In the genomic region with DNA sequence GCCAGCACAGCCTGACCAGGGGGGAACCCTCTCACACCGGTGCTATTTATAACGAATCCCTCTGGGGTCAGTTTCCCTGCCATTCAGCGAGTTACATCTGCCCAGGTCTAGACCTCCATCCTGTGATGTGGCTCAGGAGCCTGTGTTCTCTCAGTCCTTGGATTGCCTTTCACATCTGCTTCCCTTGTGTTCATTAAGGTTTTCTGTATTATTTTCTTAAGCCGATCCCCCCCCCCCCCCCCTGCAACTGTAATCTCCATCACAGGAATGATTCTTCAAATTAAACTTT, we compare ENCODE assay signal across 8 mouse cellular contexts. TPM values are rescaled to one million over a fixed set of nuclear protein-coding genes. Genes with fewer than 3 reads are reported as not detected.
A peak's percentile ranks its signal among the peaks of the same experiment; 100 is the strongest.
DNase-seq lines count a peak whose midpoint lies in the region; ATAC-seq and TF ChIP-seq lines count a peak whose summit lies in the region.

No protein-coding gene starts in this region.

- H3K9ac ChIP-seq in liver, embryonic 11.5 days (ENCODE audit: low read depth, low read length): no peak overlapping the region
- H3K9ac ChIP-seq in intestine, postnatal 0 days (ENCODE audit: low read depth, low read length): no peak overlapping the region
- no peak overlapping the region; the same call in 1 of the 2 replicates for H3K9ac ChIP-seq in neural tube, embryonic 15.5 days (replicated peaks)

- 11% methylated on average over 4 of the region's 4 CpGs for WGBS in liver, embryonic 11.5 days
- 22% methylated on average over 4 of the region's 4 CpGs for WGBS in intestine, postnatal 0 days
- 25% methylated on average over 4 of the region's 4 CpGs for WGBS in neural tube, embryonic 15.5 days

- H3K36me3 ChIP-seq in liver, embryonic 11.5 days (ENCODE audit: control insufficient read depth, insufficient read depth, low read length): no peaks in the 10 kb centered on the region
- no peaks in the 10 kb centered on the region for H3K36me3 ChIP-seq in intestine, postnatal 0 days (ENCODE audit: control insufficient read depth, insufficient read depth)
- no peaks in the 10 kb centered on the region for H3K36me3 ChIP-seq in neural tube, embryonic 15.5 days

- H3K27ac ChIP-seq in liver, embryonic 11.5 days (ENCODE audit: low read depth, low read length): no peak overlapping the region
- no peak overlapping the region for H3K27ac ChIP-seq in embryonic fibroblast, embryonic 13.5 days (ENCODE audit: insufficient read depth, low read length)
- no peak overlapping the region for H3K27ac ChIP-seq in intestine, postnatal 0 days (ENCODE audit: low read depth, low read length)
- no peak overlapping the region for H3K27ac ChIP-seq in neural tube, embryonic 15.5 days (replicated peaks)

- no peak for TF ChIP-seq CTCF in embryonic fibroblast, embryonic 13.5 days (IDR thresholded peaks at IDR 0.05; ENCODE audit: borderline replicate concordance, insufficient read depth, low read length)
- TF ChIP-seq CTCF in intestine, postnatal 0 days (IDR thresholded peaks at IDR 0.05; ENCODE audit: low read depth): no peak

- TF ChIP-seq POLR2A in embryonic fibroblast, embryonic 13.5 days (IDR thresholded peaks at IDR 0.05; ENCODE audit: low read depth, low read length): peak; percentile 44; the same call in 1 of the 2 replicates

- peaks cover 6% of the 10 kb centered on the region for H3K4me1 ChIP-seq in liver, embryonic 11.5 days (replicated peaks; ENCODE audit: control insufficient read depth, insufficient read depth, low read length)
- H3K4me1 ChIP-seq in embryonic fibroblast, embryonic 13.5 days (ENCODE audit: control insufficient read depth, insufficient read depth, low read length): no peaks in the 10 kb centered on the region
- H3K4me1 ChIP-seq in intestine, postnatal 0 days (replicated peaks; ENCODE audit: control insufficient read depth, insufficient read depth, low read length): peaks cover 6% of the 10 kb centered on the region; the same call in 1 of the 2 replicates
- peaks cover 8% of the 10 kb centered on the region; the same call in 1 of the 2 replicates for H3K4me1 ChIP-seq in neural tube, embryonic 15.5 days

- no peak for DNase-seq in liver, embryonic 11.5 days (ENCODE audit: low spot score)
- DNase-seq in liver: no peak
- DNase-seq in urinary bladder, postnatal 36 days (ENCODE audit: low spot score in 2 of 2): no peak
- DNase-seq in cerebellum, adult 9-10 months: no peak
- DNase-seq in layer of hippocampus, postnatal 10 days (ENCODE audit: low spot score in 2 of 2): no peak

- peak; percentile 42; the same call in 1 of the 2 replicates for ATAC-seq in liver, embryonic 11.5 days (replicated peaks; ENCODE audit: low FRiP score)
- no peak for ATAC-seq in intestine, postnatal 0 days
- ATAC-seq in neural tube, embryonic 15.5 days (ENCODE audit: low FRiP score): no peak

- H3K9me3 ChIP-seq in liver, embryonic 11.5 days (ENCODE audit: control insufficient read depth, low read length): no peaks in the 10 kb centered on the region
- no peaks in the 10 kb centered on the region for H3K9me3 ChIP-seq in intestine, postnatal 0 days (ENCODE audit: control insufficient read depth)
- no peaks in the 10 kb centered on the region for H3K9me3 ChIP-seq in neural tube, embryonic 15.5 days (replicated peaks)

- no peaks in the 10 kb centered on the region for H3K27me3 ChIP-seq in liver, embryonic 11.5 days (replicated peaks; ENCODE audit: control insufficient read depth, insufficient read depth, low read length)
- no peaks in the 10 kb centered on the region for H3K27me3 ChIP-seq in intestine, postnatal 0 days (replicated peaks; ENCODE audit: control insufficient read depth, insufficient read depth, low read length)
- no peaks in the 10 kb centered on the region for H3K27me3 ChIP-seq in neural tube, embryonic 15.5 days (replicated peaks)

- peak overlapping the region; percentile 43 for H3K4me2 ChIP-seq in liver, embryonic 11.5 days
- H3K4me2 ChIP-seq in intestine, postnatal 0 days (replicated peaks; ENCODE audit: low read depth): peak overlapping the region; percentile 53
- H3K4me2 ChIP-seq in neural tube, embryonic 15.5 days: peak overlapping the region; percentile 56

- H3K4me3 ChIP-seq in liver, embryonic 11.5 days (ENCODE audit: low read depth, low read length): no peak overlapping the region
- no peak overlapping the region for H3K4me3 ChIP-seq in embryonic fibroblast, embryonic 13.5 days (ENCODE audit: insufficient read depth, low read length)
- no peak overlapping the region for H3K4me3 ChIP-seq in intestine, postnatal 0 days (ENCODE audit: low read depth, low read length)
- peak overlapping the region; percentile 25 for H3K4me3 ChIP-seq in neural tube, embryonic 15.5 days (replicated peaks)

RNA-seq across cellular contexts. Expression of gene Sccpdh, which starts 22.1 kb away (rescaled TPM):
- 26.7 and 29.5 TPM in 2 replicates for polyA plus RNA-seq in liver, embryonic 11.5 days (2014; fragmentation: Nextera tagmentation; extraction: Ambion mirVana)
- 38.8 and 41.1 TPM in 2 replicates for polyA plus RNA-seq in embryonic fibroblast, embryonic 13.5 days (2011; ENCODE audit: insufficient read length, low read depth, missing spikeins)
- polyA plus RNA-seq in intestine, postnatal 0 days (2015; fragmentation: Nextera tagmentation; extraction: Ambion mirVana): 111 and 113 TPM in 2 replicates
- polyA plus RNA-seq in neural tube, embryonic 15.5 days (2015; fragmentation: Nextera tagmentation; extraction: Ambion mirVana): 166 and 190 TPM in 2 replicates
- 10 to 100 TPM; 78.3 to 82.9 TPM for total RNA-seq in layer of hippocampus, postnatal 10 days (2021)
